Mouse (Mus musculus) hindbrain, postnatal 0 days (tissue): ENCODE results near the gene Slco3a1. TPM values are rescaled to one million over a fixed set of nuclear protein-coding genes. Genes with fewer than 3 reads are reported as not detected.

Source experiments
- ATAC-seq: fragments of 200-750 bp; cut with Nextera tagmentation; 2 replicates; pipeline ENCODE4 v1.8.0; 2017; ENCODE audit warnings: mild to moderate bottlenecking, moderate TSS enrichment, moderate library complexity
- DNase-seq: peaks from one replicate; pipeline ENCODE4 v3.0.0-alpha.2; 2015; ENCODE audit warnings: low spot score
- H3K27ac ChIP-seq: fragments of 300-500 bp; sonication (generic); 2 replicates; pipeline ENCODE4 v1.5.1; 2014; ENCODE audit warnings: mild to moderate bottlenecking
- H3K27me3 ChIP-seq: fragments of 300-500 bp; sonication (generic); 2 replicates; pipeline ENCODE4 v1.6.1; 2014; ENCODE audit warnings: low read length, mixed read lengths; ENCODE audit not compliant: insufficient read depth
- H3K36me3 ChIP-seq: fragments of 300-500 bp; sonication (generic); 2 replicates; pipeline ENCODE4 v1.6.1; 2014; ENCODE audit warnings: low read length, mixed read lengths; ENCODE audit not compliant: insufficient read depth
- H3K4me1 ChIP-seq: fragments of 300-500 bp; sonication (generic); 2 replicates; pipeline ENCODE4 v1.6.1; 2014; ENCODE audit warnings: antibody characterized with exemption, low read length, mixed read lengths; ENCODE audit not compliant: insufficient read depth
- H3K4me2 ChIP-seq: fragments of 300-500 bp; sonication (generic); 2 replicates; pipeline ENCODE4 v1.6.1; 2014; ENCODE audit warnings: low read depth, mild to moderate bottlenecking, low read length, moderate library complexity, mixed read lengths
- H3K4me3 ChIP-seq: fragments of 300-500 bp; sonication (generic); 2 replicates; pipeline ENCODE4 v1.5.1; 2014; ENCODE audit warnings: low read length
- H3K9ac ChIP-seq: fragments of 300-500 bp; sonication (generic); replicated peaks from 2 replicates; pipeline ENCODE4 v1.6.1; 2014; ENCODE audit warnings: mild to moderate bottlenecking, low read length, moderate library complexity, mixed read lengths
- H3K9me3 ChIP-seq: fragments of 300-500 bp; sonication (generic); 2 replicates; pipeline ENCODE4 v1.6.1; 2016; ENCODE audit warnings: low read length, mixed read lengths
- CTCF ChIP-seq: IDR thresholded peaks from 2 replicates; pipeline ENCODE4 v1.5.1; 2016; ENCODE audit warnings: antibody characterized with exemption, control low read depth, low read depth
- WGBS: fragments of 180-500 bp; shearing (Covaris S2); extraction: QIAGEN DNeasy Blood & Tissue Kit; methylation state at CpG from one replicate; pipeline ENCODE4 v1.1.7; 2014; 5-methylcytosine and 5-hydroxymethylcytosine counted together
- polyA plus RNA-seq: library from polyadenylated mRNA; unstranded; fragments of >200 nt; fragmentation: Nextera tagmentation; extraction: Ambion mirVana; gene quantifications from 2 replicates; pipeline ENCODE4 v1.2.1, GENCODE M21; 2015
- total RNA-seq: library from RNA; depleted of rRNA; stranded (reverse); fragments of >200 nt; gene quantifications from 2 replicates; pipeline ENCODE4 v1.2.3, GENCODE M21; 2014

The Slco3a1 gene
- total and polyA plus RNA-seq, 2 experiments from 2014 or later, result 15.0 to 20.7 TPM

- no peaks in the 10 kb centered on the region for H3K9me3 ChIP-seq
- H3K27me3 ChIP-seq, result no peaks in the 10 kb centered on the region
- no peak for TF ChIP-seq CTCF
- 84% methylated on average over 7 of the region's 7 CpGs for WGBS
- DNase-seq (no peak), ATAC-seq (no peak)
- no peak overlapping the region for H3K4me3 ChIP-seq
- no peak overlapping the region for H3K27ac ChIP-seq
- no peak overlapping the region for H3K9ac ChIP-seq
- H3K4me1 ChIP-seq, result no peaks in the 10 kb centered on the region
- H3K36me3 ChIP-seq, result no peaks in the 10 kb centered on the region
- H3K4me2 ChIP-seq, result no peak overlapping the region
These were observed 82.8 kb downstream of the Slco3a1 start for GRCm38 (mm10) chr7:74471740-74472139.

GRCm38 (mm10) chr7:74466886-74467285 is 87.7 kb downstream of the Slco3a1 start:
- H3K27me3 ChIP-seq, result no peaks in the 10 kb centered on the region
- H3K9me3 ChIP-seq, result no peaks in the 10 kb centered on the region
- DNase-seq, result no peak
- no peak overlapping the region for H3K4me3 ChIP-seq
- H3K4me2 ChIP-seq, result no peak overlapping the region
- TF ChIP-seq CTCF, result no peak
- no peak for ATAC-seq
- H3K27ac ChIP-seq, result no peak overlapping the region
- no peaks in the 10 kb centered on the region for H3K4me1 ChIP-seq
- WGBS, result 77% methylated on average over 4 of the region's 4 CpGs
- H3K9ac ChIP-seq, result no peak overlapping the region
- no peaks in the 10 kb centered on the region for H3K36me3 ChIP-seq

DNA sequence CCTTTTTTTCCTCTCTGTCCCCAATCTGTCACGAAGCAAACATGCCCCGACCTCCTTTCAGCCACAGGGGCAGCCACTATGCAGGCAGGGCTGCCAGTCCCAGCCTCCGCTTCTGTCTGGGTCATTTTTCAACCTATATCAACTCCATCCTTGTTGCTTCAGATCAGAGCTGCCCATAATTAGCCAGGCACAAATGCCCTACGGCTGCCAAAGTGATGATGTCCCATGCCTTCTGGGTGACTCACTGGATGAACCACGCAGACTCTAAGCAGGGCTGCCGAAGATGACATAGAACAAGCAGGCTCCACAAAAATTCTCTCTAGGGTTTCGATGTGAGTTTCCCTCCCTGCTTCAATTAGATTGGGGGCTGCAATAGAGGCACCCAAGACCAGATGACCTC is 89.9 kb downstream of the Slco3a1 start:
- no peaks in the 10 kb centered on the region for H3K36me3 ChIP-seq
- H3K27me3 ChIP-seq, result no peaks in the 10 kb centered on the region
- no peak for TF ChIP-seq CTCF
- ATAC-seq, result no peak
- no peak overlapping the region for H3K9ac ChIP-seq
- no peak overlapping the region for H3K27ac ChIP-seq
- no peak for DNase-seq
- no peak overlapping the region for H3K4me3 ChIP-seq
- 85% methylated on average over 7 of the region's 7 CpGs for WGBS
- H3K4me1 ChIP-seq, result no peaks in the 10 kb centered on the region
- H3K9me3 ChIP-seq, result no peaks in the 10 kb centered on the region
- H3K4me2 ChIP-seq, result no peak overlapping the region

DNA sequence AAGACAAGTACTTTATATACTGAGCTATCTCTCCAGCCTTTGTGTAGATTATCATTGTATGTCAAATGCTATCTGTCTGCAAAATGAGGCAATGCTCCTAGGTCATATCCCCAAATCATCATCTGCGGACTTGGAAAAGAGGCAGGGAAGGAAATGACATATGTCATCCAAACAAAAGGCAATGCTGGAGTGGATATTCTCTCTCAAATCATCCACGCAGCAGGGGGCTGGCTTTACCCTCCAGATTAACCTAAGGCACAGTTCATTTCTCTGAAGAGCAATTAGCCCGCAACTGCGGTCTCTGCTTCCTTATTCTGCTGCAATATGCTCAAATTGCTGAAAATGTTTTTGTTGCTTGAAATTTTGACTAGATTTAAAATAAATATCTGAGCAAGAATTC is 92.1 kb downstream of the Slco3a1 start:
- Histone ChIP-seq H3K9ac (no peak overlapping the region), H3K4me1 (no peaks in the 10 kb centered on the region), H3K27me3 (no peaks in the 10 kb centered on the region), H3K4me2 (no peak overlapping the region), H3K36me3 (no peaks in the 10 kb centered on the region), H3K9me3 (no peaks in the 10 kb centered on the region), H3K27ac (no peak overlapping the region), H3K4me3 (no peak overlapping the region)
- DNase-seq (peak; percentile 15), ATAC-seq (no peak)
- TF ChIP-seq CTCF, result no peak
- 36% methylated on average over 4 of the region's 4 CpGs for WGBS

DNA sequence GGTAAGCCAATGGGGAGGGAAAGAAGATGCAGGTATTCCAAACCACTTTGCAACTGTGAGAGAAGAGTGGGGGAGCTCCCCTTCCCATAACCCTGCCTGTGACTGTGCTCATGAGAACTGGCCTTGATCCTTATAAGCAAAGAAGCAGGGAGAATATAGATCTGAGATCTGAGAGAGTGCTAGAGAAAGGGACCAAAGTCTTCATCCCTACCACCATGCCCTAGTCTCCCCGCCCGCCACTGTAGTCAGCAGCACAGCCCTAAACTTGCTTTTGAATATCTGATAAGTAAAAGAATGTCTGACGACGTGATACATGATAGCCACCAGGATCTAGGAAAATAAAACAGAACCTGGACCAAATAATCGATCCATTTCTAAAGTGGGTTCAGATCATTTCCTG is 92.8 kb downstream of the Slco3a1 start:
- WGBS, result 93% methylated on average over 5 of the region's 5 CpGs
- Histone ChIP-seq H3K9me3 (no peaks in the 10 kb centered on the region), H3K4me1 (peaks cover 3% of the 10 kb centered on the region; the same call in 1 of the 2 replicates), H3K36me3 (no peaks in the 10 kb centered on the region), H3K27me3 (no peaks in the 10 kb centered on the region), H3K4me2 (no peak overlapping the region), H3K27ac (no peak overlapping the region), H3K4me3 (no peak overlapping the region), H3K9ac (no peak overlapping the region)
- DNase-seq (no peak), ATAC-seq (no peak)
- TF ChIP-seq CTCF, result no peak

GRCm38 (mm10) chr7:74461146-74461545 is 93.4 kb downstream of the Slco3a1 start:
- Histone ChIP-seq H3K27me3 (no peaks in the 10 kb centered on the region), H3K27ac (no peak overlapping the region), H3K4me3 (no peak overlapping the region), H3K4me2 (no peak overlapping the region), H3K4me1 (peaks cover 3% of the 10 kb centered on the region; the same call in 1 of the 2 replicates), H3K9me3 (no peaks in the 10 kb centered on the region), H3K36me3 (no peaks in the 10 kb centered on the region), H3K9ac (no peak overlapping the region)
- 88% methylated on average over 1 of the region's 1 CpGs for WGBS
- DNase-seq (no peak), ATAC-seq (no peak)
- no peak for TF ChIP-seq CTCF

- no peaks in the 10 kb centered on the region for H3K9me3 ChIP-seq
- no peak for ATAC-seq
- H3K4me2 ChIP-seq, result no peak overlapping the region
- H3K9ac ChIP-seq, result no peak overlapping the region
- no peak for DNase-seq
- WGBS, result 88% methylated on average over 3 of the region's 3 CpGs
- peaks cover 3% of the 10 kb centered on the region; the same call in 1 of the 2 replicates for H3K4me1 ChIP-seq
- H3K4me3 ChIP-seq, result no peak overlapping the region
- no peaks in the 10 kb centered on the region for H3K27me3 ChIP-seq
- H3K27ac ChIP-seq, result no peak overlapping the region
- no peaks in the 10 kb centered on the region for H3K36me3 ChIP-seq
- TF ChIP-seq CTCF, result no peak
These were observed 94.8 kb downstream of the Slco3a1 start for GRCm38 (mm10) chr7:74459812-74460211.
